Mouse (Mus musculus) intestine, embryonic 14.5 days (tissue): ENCODE results near the gene Pccb. TPM values are rescaled to one million over a fixed set of nuclear protein-coding genes. Genes with fewer than 3 reads are reported as not detected.

Experiments
- ATAC-seq: fragments of 200-750 bp; cut with Nextera tagmentation; replicated peaks from 2 replicates; pipeline ENCODE4 v1.8.0; 2017; ENCODE audit warnings: low read depth, moderate number of reproducible peaks, moderate TSS enrichment, moderate library complexity; ENCODE audit not compliant: low FRiP score, low TSS enrichment
- DNase-seq: peaks from one replicate; pipeline ENCODE4 v3.0.0-alpha.2; 2018; ENCODE audit warnings: low spot score
- H3K27ac ChIP-seq: fragments of 300-500 bp; sonication (generic); 2 replicates; pipeline ENCODE4 v1.5.1; 2014; ENCODE audit warnings: low read depth, mild to moderate bottlenecking, control low read depth
- H3K27me3 ChIP-seq: fragments of 300-500 bp; sonication (generic); replicated peaks from 2 replicates; pipeline ENCODE4 v1.6.1; 2014; ENCODE audit warnings: low read length, control low read depth; ENCODE audit not compliant: control insufficient read depth, insufficient read depth
- H3K36me3 ChIP-seq: fragments of 300-500 bp; sonication (generic); 2 replicates; pipeline ENCODE4 v1.6.1; 2014; ENCODE audit warnings: low read length, control low read depth; ENCODE audit not compliant: control insufficient read depth, insufficient read depth
- H3K4me1 ChIP-seq: fragments of 300-500 bp; sonication (generic); replicated peaks from 2 replicates; pipeline ENCODE4 v1.6.1; 2014; ENCODE audit warnings: low read length, control low read depth, mixed read lengths; ENCODE audit not compliant: control insufficient read depth, insufficient read depth
- H3K4me2 ChIP-seq: fragments of 300-500 bp; sonication (generic); 2 replicates; pipeline ENCODE4 v1.6.1; 2014; ENCODE audit warnings: low read length
- H3K4me3 ChIP-seq: fragments of 300-500 bp; sonication (generic); 2 replicates; pipeline ENCODE4 v1.5.1; 2014; ENCODE audit warnings: low read depth, low read length, control low read depth, mixed read lengths
- H3K9ac ChIP-seq: fragments of 300-500 bp; sonication (generic); 2 replicates; pipeline ENCODE4 v1.6.1; 2014; ENCODE audit warnings: mild to moderate bottlenecking, low read length
- H3K9me3 ChIP-seq: fragments of 300-500 bp; sonication (generic); 2 replicates; pipeline ENCODE4 v1.6.1; 2016; ENCODE audit warnings: low read length, control low read depth; ENCODE audit not compliant: control insufficient read depth
- WGBS: fragments of 180-500 bp; shearing (Covaris S2); extraction: QIAGEN DNeasy Blood & Tissue Kit; methylation state at CpG from one replicate; pipeline ENCODE4 v1.1.7; 2014; 5-methylcytosine and 5-hydroxymethylcytosine counted together
- polyA plus RNA-seq: library from polyadenylated mRNA; unstranded; fragments of >200 nt; fragmentation: Nextera tagmentation; extraction: Ambion mirVana; gene quantifications from 2 replicates; pipeline ENCODE4 v1.2.1, GENCODE M21; 2014

Gene Pccb
- polyA plus RNA-seq, result 24.7 and 26.4 TPM in 2 replicates

DNA sequence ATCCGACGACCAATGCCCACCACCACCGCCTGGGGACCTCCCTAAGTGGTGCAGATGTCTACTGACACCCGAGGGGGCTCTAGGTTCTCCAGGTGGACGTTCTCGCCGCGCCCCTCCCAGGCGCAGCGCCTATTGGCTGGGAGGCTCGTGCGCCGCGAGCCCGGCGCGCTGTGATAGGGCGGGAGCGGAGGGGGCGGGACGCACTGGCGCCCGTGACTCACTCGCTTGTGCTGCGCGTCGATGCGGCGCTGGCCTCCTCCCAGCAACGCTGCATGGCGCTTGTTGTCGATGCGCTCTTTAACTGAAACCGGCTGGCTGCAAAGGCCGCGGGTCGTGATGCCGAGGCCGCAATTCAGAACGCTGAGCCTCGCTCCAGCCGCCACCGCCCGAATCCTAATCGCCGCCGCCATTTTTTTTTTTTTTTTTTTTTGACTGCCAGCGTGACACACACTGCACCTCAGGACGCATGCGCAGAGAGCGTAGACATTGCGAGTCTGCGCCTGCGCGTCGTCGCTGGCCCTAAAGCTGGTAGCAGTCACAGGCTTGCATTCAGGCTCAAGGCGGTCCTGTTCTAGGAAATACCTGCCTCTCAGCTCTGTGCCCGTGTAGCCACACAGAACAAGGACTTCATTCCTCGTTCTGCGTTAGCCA is at the start of gene Pccb:
Gene Pccb (minus strand): TSS at position 451 of the 651 bp plus-strand sequence.
- WGBS, result under 1% methylated on average over 61 of the region's 61 CpGs
- H3K27me3 ChIP-seq, result no peaks in the 10 kb centered on the region

DNA sequence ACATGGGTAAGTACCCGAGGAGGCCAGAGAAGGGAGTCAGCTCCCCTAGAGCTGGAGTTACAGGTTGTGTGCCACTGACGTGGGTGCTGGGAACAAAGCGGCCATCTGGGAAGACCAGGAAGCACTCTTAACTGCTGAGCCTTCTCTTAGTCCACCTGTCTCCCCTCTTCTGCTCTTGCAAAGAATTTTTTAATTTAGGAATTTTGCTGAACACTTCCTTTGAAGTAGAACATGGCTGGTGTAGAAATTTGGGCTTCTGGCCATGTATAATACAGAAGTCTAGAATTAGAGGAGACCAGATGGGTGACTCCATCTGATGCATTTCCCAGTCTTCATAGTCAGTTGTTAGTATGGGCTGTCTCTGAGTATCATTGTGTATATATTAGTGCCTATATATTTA is 49.0 kb upstream of the Pccb start:
- peaks cover 10% of the 10 kb centered on the region for H3K4me1 ChIP-seq
- H3K9me3 ChIP-seq, result no peaks in the 10 kb centered on the region
- H3K4me2 ChIP-seq, result no peak overlapping the region
- DNase-seq (peak; percentile 15), ATAC-seq (no peak)
- WGBS, result 92% methylated on average over 3 of the region's 3 CpGs
- H3K27ac ChIP-seq, result no peak overlapping the region
- H3K36me3 ChIP-seq, result 0 out of 2 replicates have a peak, but pooled peaks cover 3% of the 10 kb centered on the region
- no peaks in the 10 kb centered on the region for H3K27me3 ChIP-seq
- H3K9ac ChIP-seq, result no peak overlapping the region
- H3K4me3 ChIP-seq, result no peak overlapping the region

More for the DNA sequence above, at the start of gene Pccb:
- peaks cover 2% of the 10 kb centered on the region; the same call in 1 of the 2 replicates for H3K4me1 ChIP-seq
- H3K4me2 ChIP-seq, result peak within 1 kb of the TSS; percentile 54
- peak within 1 kb of the TSS; percentile 97 for H3K27ac ChIP-seq
- DNase-seq, result peak; percentile 96
- H3K4me3 ChIP-seq, result peak within 1 kb of the TSS; percentile 65
- peak; percentile 99 for ATAC-seq
- H3K9me3 ChIP-seq, result no peaks in the 10 kb centered on the region
- no peaks in the 10 kb centered on the region for H3K36me3 ChIP-seq
- H3K9ac ChIP-seq, result peak within 1 kb of the TSS; percentile 78

DNA sequence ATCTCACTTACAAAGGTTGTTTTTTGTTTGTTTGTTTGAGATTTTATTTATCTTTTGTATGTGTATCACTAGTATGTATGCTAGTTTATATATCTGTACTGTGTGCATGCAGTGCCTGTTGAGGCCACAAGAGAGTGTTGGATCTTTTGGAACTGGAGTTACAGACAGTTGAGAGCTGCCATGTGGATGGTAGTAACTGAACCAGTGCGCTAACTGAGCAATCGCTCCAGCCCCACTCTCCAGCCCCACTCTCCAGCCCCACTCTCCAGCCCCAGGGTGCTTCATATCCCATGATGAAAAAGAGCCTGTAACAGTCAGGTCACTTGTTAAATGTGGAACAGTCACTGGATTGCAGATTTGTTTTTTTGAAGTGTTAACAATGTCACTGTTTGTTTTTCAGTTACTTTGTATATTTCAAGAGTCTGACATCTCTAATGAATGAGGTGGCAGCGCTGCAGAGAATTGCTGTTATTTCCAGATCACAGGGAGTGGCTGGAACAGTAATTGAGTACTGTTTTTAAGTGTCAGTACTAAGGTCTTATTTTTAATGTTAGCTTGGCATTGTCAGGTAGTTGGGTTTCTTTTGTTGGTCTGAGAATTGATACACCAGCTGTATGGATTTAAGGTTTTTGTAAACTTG is 45.5 kb upstream of the Pccb start:
- Histone ChIP-seq H3K4me3 (no peak overlapping the region), H3K36me3 (0 out of 2 replicates have a peak, but pooled peaks cover 3% of the 10 kb centered on the region), H3K27me3 (no peaks in the 10 kb centered on the region), H3K9me3 (no peaks in the 10 kb centered on the region), H3K4me2 (no peak overlapping the region), H3K9ac (no peak overlapping the region), H3K4me1 (peaks cover 25% of the 10 kb centered on the region), H3K27ac (no peak overlapping the region)
- ATAC-seq, result no peak
- 59% methylated on average over 3 of the region's 3 CpGs for WGBS
- peak; percentile 28 for DNase-seq

DNA sequence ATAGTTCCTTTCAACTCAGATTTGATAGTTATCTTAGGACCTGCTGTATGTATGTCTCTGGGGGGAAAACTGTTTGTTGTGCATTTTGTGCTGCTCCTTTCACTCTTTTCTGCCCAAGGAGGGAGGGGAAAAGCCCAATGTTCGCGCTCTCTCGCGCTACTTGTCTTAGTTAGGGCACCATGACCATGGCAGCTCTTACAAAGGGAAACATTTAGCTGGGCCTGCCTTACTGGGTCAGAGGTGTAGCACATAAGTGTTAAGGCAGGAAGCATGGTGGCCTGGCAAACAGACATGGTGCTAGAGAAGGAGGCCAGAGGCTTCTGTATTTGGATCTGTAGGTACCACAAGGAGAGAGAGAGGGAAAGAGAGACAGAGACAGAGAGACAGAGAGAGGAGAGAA is 43.9 kb upstream of the Pccb start:
- WGBS, result 81% methylated on average over 4 of the region's 4 CpGs
- H3K27me3 ChIP-seq, result no peaks in the 10 kb centered on the region
- 0 out of 2 replicates have a peak, but pooled peaks cover 2% of the 10 kb centered on the region for H3K36me3 ChIP-seq
- DNase-seq (no peak), ATAC-seq (no peak)
- peak overlapping the region; percentile 62 for H3K4me2 ChIP-seq
- H3K4me3 ChIP-seq, result peak overlapping the region; percentile 23
- H3K9me3 ChIP-seq, result no peaks in the 10 kb centered on the region
- H3K27ac ChIP-seq, result no peak overlapping the region
- no peak overlapping the region for H3K9ac ChIP-seq
- peaks cover 25% of the 10 kb centered on the region for H3K4me1 ChIP-seq

DNA sequence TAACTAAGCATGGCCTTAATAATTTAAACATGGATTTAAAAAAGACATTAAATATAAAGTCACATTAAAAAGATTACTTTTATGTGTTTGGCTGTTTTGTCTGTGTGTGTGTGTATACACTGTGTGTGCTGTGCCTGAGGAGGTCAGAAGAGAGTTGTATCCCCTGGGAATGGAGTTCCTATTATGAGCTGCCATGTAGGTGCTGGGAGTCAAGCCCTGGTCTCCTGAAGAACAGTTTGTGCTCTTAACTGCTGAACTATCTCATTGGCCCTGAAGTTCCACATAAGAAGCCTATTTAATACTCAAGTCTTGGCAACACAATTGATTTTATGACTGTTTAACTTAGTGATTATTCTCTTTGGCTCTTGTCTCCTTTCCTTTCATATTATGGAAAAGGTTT is 42.8 kb upstream of the Pccb start:
- Histone ChIP-seq H3K4me2 (peak overlapping the region; percentile 62), H3K4me1 (peaks cover 27% of the 10 kb centered on the region), H3K27ac (no peak overlapping the region), H3K36me3 (no peaks in the 10 kb centered on the region), H3K9ac (peak overlapping the region; percentile 98), H3K9me3 (no peaks in the 10 kb centered on the region), H3K27me3 (no peaks in the 10 kb centered on the region), H3K4me3 (peak overlapping the region; percentile 99)
- ATAC-seq (no peak), DNase-seq (peak; percentile 7)

DNA sequence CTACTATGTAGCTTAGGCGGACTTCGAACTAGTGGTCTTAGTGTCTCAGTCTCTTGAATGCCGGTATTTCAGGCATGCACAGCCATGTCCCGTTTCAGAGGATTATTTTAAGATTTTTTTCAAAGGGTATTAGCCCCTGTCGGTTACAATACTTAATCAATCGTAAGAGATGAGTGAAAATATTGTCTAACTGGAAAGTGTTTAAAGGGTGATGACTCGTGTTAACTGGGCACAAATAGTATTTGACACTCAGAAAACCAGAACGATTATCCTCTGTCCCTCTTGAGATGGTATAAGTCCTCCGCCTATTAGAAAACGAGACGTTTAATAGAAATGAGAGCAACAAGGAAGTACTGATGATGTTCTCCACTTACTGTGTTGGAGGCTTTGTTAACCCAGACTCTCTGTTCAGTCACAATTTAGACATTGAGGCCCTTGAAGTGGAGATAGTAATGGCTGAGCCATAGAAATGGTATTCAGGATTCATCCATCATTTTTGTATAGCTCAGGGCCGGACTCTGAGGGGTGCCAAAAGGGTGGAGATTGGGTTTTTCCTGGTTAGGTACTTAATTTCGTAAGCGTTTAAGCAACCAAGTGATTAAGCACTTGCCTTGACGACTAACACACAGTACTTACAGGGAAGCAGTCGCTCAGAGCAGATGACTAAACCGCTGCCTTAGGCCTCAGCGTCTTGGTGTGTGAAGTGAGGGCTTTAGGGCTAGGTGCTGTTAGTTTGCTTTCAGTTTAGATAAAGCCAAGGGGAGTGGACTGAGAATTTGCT is 41.6 kb upstream of the Pccb start:
- Histone ChIP-seq H3K27ac (no peak overlapping the region), H3K4me2 (peak overlapping the region; percentile 62), H3K4me3 (peak overlapping the region; percentile 99), H3K9ac (peak overlapping the region; percentile 98), H3K27me3 (no peaks in the 10 kb centered on the region), H3K9me3 (no peaks in the 10 kb centered on the region), H3K36me3 (no peaks in the 10 kb centered on the region), H3K4me1 (peaks cover 28% of the 10 kb centered on the region)
- DNase-seq, result peak; percentile 64
- no peak for ATAC-seq
- WGBS, result under 1% methylated on average over 18 of the region's 18 CpGs

DNA sequence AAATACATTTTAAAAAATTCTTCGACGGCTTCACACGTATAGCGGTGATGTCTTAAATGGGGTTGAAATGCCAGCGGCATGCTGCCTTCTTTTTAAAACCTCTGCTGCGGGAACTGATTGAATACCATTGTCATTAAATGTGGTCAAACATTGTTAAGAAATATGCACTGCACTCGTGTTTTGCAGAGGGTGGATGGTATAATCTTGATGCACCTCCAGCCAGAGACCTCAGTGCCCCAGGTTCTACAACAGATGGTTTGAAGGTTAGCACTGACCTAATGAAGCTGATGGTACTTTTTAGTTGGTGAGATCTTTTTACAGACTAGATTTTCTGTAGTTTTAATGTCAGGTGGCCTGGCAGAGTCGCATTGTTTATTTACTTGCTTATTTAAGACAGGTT is 41.0 kb upstream of the Pccb start:
- ATAC-seq (no peak), DNase-seq (no peak)
- Histone ChIP-seq H3K4me2 (peak overlapping the region; percentile 62), H3K27ac (no peak overlapping the region), H3K4me1 (peaks cover 28% of the 10 kb centered on the region), H3K36me3 (no peaks in the 10 kb centered on the region), H3K4me3 (peak overlapping the region; percentile 99), H3K9me3 (no peaks in the 10 kb centered on the region), H3K27me3 (no peaks in the 10 kb centered on the region), H3K9ac (peak overlapping the region; percentile 98)
- WGBS, result under 1% methylated on average over 8 of the region's 8 CpGs

DNA sequence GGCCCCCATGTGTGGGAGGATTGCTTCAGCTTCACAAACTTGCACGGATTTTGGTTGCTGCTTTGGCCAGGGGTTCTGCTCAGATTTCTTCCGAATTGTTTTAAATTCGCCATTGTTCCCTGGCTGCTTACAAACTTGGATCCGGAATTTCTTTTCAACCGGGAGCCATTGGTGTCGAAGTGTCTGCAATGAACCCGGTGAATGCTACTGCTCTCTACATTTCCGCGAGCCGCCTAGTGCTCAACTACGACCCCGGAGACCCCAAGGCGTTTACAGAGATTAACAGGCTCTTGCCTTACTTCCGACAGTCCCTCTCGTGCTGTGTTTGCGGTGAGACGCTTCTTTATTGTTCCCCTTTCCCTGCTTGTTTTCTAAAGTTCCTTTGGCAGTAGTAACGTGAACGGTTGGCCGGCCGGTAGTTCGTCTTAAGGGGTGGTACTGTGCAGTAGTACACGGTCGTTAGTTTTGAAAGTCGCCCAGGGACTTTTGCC is 40.4 kb upstream of the Pccb start:
- Histone ChIP-seq H3K4me1 (peaks cover 28% of the 10 kb centered on the region), H3K27ac (peak overlapping the region; percentile 99), H3K36me3 (no peaks in the 10 kb centered on the region), H3K4me3 (peak overlapping the region; percentile 99), H3K27me3 (no peaks in the 10 kb centered on the region), H3K4me2 (peak overlapping the region; percentile 62), H3K9me3 (no peaks in the 10 kb centered on the region), H3K9ac (peak overlapping the region; percentile 98)
- DNase-seq (no peak), ATAC-seq (no peak)
- WGBS, result under 1% methylated on average over 25 of the region's 25 CpGs
